Mouse (Mus musculus): ENCODE results near the gene Katnal1. TPM values are rescaled to one million over a fixed set of nuclear protein-coding genes. Genes with fewer than 3 reads are reported as not detected.

Gene Katnal1
- total and polyA plus RNA-seq, 2 experiments from 2014 or later, result 28.1 to 33.7 TPM

- Histone ChIP-seq H3K4me2 (ENCODE audit: low read depth, low read length) (no peak overlapping the region), H3K4me1 (ENCODE audit: insufficient read depth, low read length) (peaks cover 11% of the 10 kb centered on the region; the same call in 1 of the 2 replicates), H3K4me3 (ENCODE audit: low read length) (no peak overlapping the region), H3K36me3 (ENCODE audit: insufficient read depth, low read length) (no peaks in the 10 kb centered on the region), H3K27me3 (ENCODE audit: insufficient read depth, low read length) (no peaks in the 10 kb centered on the region), H3K27ac (no peak overlapping the region), H3K9me3 (ENCODE audit: low read length) (no peaks in the 10 kb centered on the region), H3K9ac (replicated peaks; ENCODE audit: low read length) (no peak overlapping the region)
- no peak for ATAC-seq
- no peak for DNase-seq (ENCODE audit: low spot score)
- 74% methylated on average over 15 of the region's 15 CpGs for WGBS
- no peak for TF ChIP-seq CTCF (IDR thresholded peaks at IDR 0.05; ENCODE audit: low read depth)
Measured at GRCm38 (mm10) chr5:148965089-148965591, 36.0 kb upstream of the Katnal1 start.

- no peak for ATAC-seq
- no peaks in the 10 kb centered on the region for H3K27me3 ChIP-seq (ENCODE audit: insufficient read depth, low read length)
- H3K4me3 ChIP-seq (ENCODE audit: low read length), result no peak overlapping the region
- H3K4me2 ChIP-seq (ENCODE audit: low read depth, low read length), result no peak overlapping the region
- H3K27ac ChIP-seq, result no peak overlapping the region
- H3K9ac ChIP-seq (replicated peaks; ENCODE audit: low read length), result no peak overlapping the region
- H3K36me3 ChIP-seq (ENCODE audit: insufficient read depth, low read length), result no peaks in the 10 kb centered on the region
- H3K9me3 ChIP-seq (ENCODE audit: low read length), result no peaks in the 10 kb centered on the region
- peaks cover 17% of the 10 kb centered on the region for H3K4me1 ChIP-seq (ENCODE audit: insufficient read depth, low read length)
- TF ChIP-seq CTCF (IDR thresholded peaks at IDR 0.05; ENCODE audit: low read depth), result no peak
- 82% methylated on average over 1 of the region's 1 CpGs for WGBS
- no peak for DNase-seq (ENCODE audit: low spot score)
Measured at GRCm38 (mm10) chr5:148964251-148964650, 35.1 kb upstream of the Katnal1 start.

GRCm38 (mm10) chr5:148960211-148960610, 31.1 kb upstream of the Katnal1 start:
- Histone ChIP-seq H3K9me3 (ENCODE audit: low read length) (no peaks in the 10 kb centered on the region), H3K36me3 (ENCODE audit: insufficient read depth, low read length) (no peaks in the 10 kb centered on the region), H3K27ac (no peak overlapping the region; the same call in 1 of the 2 replicates), H3K9ac (replicated peaks; ENCODE audit: low read length) (no peak overlapping the region), H3K4me3 (ENCODE audit: low read length) (no peak overlapping the region), H3K27me3 (ENCODE audit: insufficient read depth, low read length) (no peaks in the 10 kb centered on the region), H3K4me1 (ENCODE audit: insufficient read depth, low read length) (peaks cover 16% of the 10 kb centered on the region), H3K4me2 (ENCODE audit: low read depth, low read length) (peak overlapping the region; percentile 81; the same call in 1 of the 2 replicates)
- TF ChIP-seq CTCF (IDR thresholded peaks at IDR 0.05; ENCODE audit: low read depth), result no peak
- WGBS, result 66% methylated on average over 10 of the region's 10 CpGs
- peak; percentile 5 for DNase-seq (ENCODE audit: low spot score)
- no peak for ATAC-seq

GRCm38 (mm10) chr5:148959068-148959990, 30.2 kb upstream of the Katnal1 start:
- ATAC-seq (peak; percentile 68), DNase-seq (ENCODE audit: low spot score) (peak; percentile 45)
- Histone ChIP-seq H3K9ac (replicated peaks; ENCODE audit: low read length) (peak overlapping the region; percentile 45), H3K36me3 (ENCODE audit: insufficient read depth, low read length) (no peaks in the 10 kb centered on the region), H3K4me1 (ENCODE audit: insufficient read depth, low read length) (peaks cover 15% of the 10 kb centered on the region), H3K27ac (no peak overlapping the region; the same call in 1 of the 2 replicates), H3K4me2 (ENCODE audit: low read depth, low read length) (peak overlapping the region; percentile 81), H3K9me3 (ENCODE audit: low read length) (no peaks in the 10 kb centered on the region), H3K4me3 (ENCODE audit: low read length) (peak overlapping the region; percentile 38), H3K27me3 (ENCODE audit: insufficient read depth, low read length) (no peaks in the 10 kb centered on the region)
- WGBS, result 4% methylated on average over 39 of the region's 39 CpGs
- TF ChIP-seq CTCF (IDR thresholded peaks at IDR 0.05; ENCODE audit: low read depth), result no peak

- WGBS, result 43% methylated on average over 9 of the region's 9 CpGs
- peak overlapping the region; percentile 81 for H3K4me2 ChIP-seq (ENCODE audit: low read depth, low read length)
- no peak for DNase-seq (ENCODE audit: low spot score)
- TF ChIP-seq CTCF (IDR thresholded peaks at IDR 0.05; ENCODE audit: low read depth), result peak; percentile 68
- peaks cover 15% of the 10 kb centered on the region for H3K4me1 ChIP-seq (ENCODE audit: insufficient read depth, low read length)
- H3K9me3 ChIP-seq (ENCODE audit: low read length), result no peaks in the 10 kb centered on the region
- H3K27me3 ChIP-seq (ENCODE audit: insufficient read depth, low read length), result no peaks in the 10 kb centered on the region
- ATAC-seq, result no peak
- H3K4me3 ChIP-seq (ENCODE audit: low read length), result no peak overlapping the region
- H3K36me3 ChIP-seq (ENCODE audit: insufficient read depth, low read length), result no peaks in the 10 kb centered on the region
- H3K9ac ChIP-seq (replicated peaks; ENCODE audit: low read length), result no peak overlapping the region
- H3K27ac ChIP-seq, result no peak overlapping the region
Measured at GRCm38 (mm10) chr5:148958355-148958754, 29.2 kb upstream of the Katnal1 start.

GRCm38 (mm10) chr5:148956898-148957535, 27.9 kb upstream of the Katnal1 start:
- 69% methylated on average over 9 of the region's 9 CpGs for WGBS
- Histone ChIP-seq H3K4me1 (ENCODE audit: insufficient read depth, low read length) (peaks cover 15% of the 10 kb centered on the region), H3K4me3 (ENCODE audit: low read length) (no peak overlapping the region), H3K9ac (replicated peaks; ENCODE audit: low read length) (no peak overlapping the region), H3K27ac (no peak overlapping the region), H3K27me3 (ENCODE audit: insufficient read depth, low read length) (no peaks in the 10 kb centered on the region), H3K9me3 (ENCODE audit: low read length) (no peaks in the 10 kb centered on the region), H3K4me2 (ENCODE audit: low read depth, low read length) (no peak overlapping the region), H3K36me3 (ENCODE audit: insufficient read depth, low read length) (no peaks in the 10 kb centered on the region)
- ATAC-seq (no peak), DNase-seq (ENCODE audit: low spot score) (no peak)
- no peak for TF ChIP-seq CTCF (IDR thresholded peaks at IDR 0.05; ENCODE audit: low read depth)
